Mouse (Mus musculus) heart, adult 2 months (tissue): ENCODE data around the gene Gm20532.

ENCODE experiments used
- CTCF ChIP-seq: fragments of 200-600 bp; IDR thresholded peaks from 2 replicates; pipeline ENCODE4 v1.8.1; 2022; ENCODE audit warnings: antibody characterized with exemption, mild to moderate bottlenecking, moderate library complexity
- EP300 ChIP-seq: fragments of 200-500 bp; IDR thresholded peaks from 2 replicates; pipeline ENCODE4 v1.6.1; 2011; ENCODE audit warnings: low read depth, low read length, control low read depth; ENCODE audit not compliant: insufficient read depth
- POLR2A ChIP-seq: fragments of 200-500 bp; IDR thresholded peaks from 2 replicates; pipeline ENCODE4 v1.6.1; 2011; ENCODE audit warnings: mild to moderate bottlenecking, low read depth, low read length, control low read depth; ENCODE audit not compliant: insufficient read depth

DNA sequence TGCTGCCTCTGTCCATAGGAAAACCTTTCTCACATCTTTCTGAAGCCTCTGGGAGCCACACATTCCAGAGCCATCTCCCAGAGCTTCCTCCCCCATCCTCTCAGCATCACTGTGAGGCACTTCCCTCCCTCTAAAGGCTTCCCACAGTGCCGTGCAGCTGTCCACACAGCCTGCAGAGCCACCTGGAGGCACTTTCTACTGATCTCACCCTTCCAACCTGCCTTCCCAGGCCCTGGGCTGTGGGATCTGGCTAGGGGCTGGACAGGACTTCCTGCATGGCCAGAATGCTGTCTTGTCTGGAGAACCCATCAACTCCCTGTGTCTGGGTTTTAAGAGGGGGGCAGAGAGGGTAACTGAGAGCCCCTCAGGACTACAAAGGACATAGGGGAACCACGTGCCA lies 39.0 kb upstream of the Gm20532 start:
- TF ChIP-seq CTCF, result peak; percentile 77
- no peak for TF ChIP-seq POLR2A
- peak; percentile 82; the same call in 1 of the 2 replicates for TF ChIP-seq EP300
